Mouse (Mus musculus): ENCODE measurements around the gene Mapkap1.

The Mapkap1 gene

DNA sequence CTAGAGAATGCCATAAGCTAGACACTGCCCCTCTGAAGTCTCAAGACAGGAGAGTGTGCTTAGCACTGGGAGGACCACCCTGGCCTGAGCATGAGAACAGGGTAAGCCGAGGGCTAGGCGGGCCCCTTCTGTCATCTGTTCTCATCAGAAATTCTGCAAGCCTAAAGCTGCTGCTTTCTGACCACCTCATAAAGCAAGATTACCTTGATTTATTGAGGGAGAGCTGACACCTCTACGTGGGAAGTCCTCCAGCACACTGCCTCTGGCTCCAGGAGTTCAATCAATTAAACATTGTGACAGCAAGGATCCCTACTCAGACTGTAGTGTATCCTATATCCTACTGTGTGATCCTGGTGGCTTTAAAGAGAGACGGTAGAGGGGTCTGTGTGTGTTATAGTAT, 166.5 kb downstream of the Mapkap1 start:
- no peak for DNase-seq (ENCODE audit: low spot score in 2 of 2)

- no peak for DNase-seq (ENCODE audit: low spot score in 2 of 2)
These were observed 182.0 kb downstream of the Mapkap1 start for GRCm38 (mm10) chr2:34588546-34588945.

GRCm38 (mm10) chr2:34591721-34592360, 185.3 kb downstream of the Mapkap1 start:
- DNase-seq (ENCODE audit: low spot score in 2 of 2): no peak

GRCm38 (mm10) chr2:34592361-34592960, 185.9 kb downstream of the Mapkap1 start:
- no peak for DNase-seq (ENCODE audit: low spot score in 2 of 2)

- DNase-seq (ENCODE audit: low spot score in 2 of 2): no peak
These were observed 187.4 kb downstream of the Mapkap1 start for GRCm38 (mm10) chr2:34594001-34594400.

GRCm38 (mm10) chr2:34599606-34600255, 193.2 kb downstream of the Mapkap1 start:
- DNase-seq (ENCODE audit: low spot score in 2 of 2): no peak

DNA sequence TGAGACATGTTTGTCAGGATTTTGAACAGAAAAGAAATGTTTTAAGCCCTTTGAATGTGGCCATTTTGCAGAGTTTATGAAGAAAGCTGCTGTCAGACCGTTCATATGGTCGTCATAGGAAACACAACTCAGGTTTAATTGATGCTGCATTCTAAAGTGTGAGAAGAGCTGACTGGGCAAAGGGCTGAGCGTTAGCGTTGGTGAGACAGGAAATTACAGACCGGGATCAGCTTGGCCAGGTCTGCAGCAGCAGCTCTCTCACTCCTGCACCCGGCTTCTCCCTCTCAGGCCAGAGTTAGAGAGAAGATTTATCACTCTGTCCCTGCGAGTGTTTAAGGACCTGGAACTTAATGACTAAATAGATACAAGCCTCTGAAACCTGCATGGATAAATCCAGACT, 194.2 kb downstream of the Mapkap1 start:
- no peak for DNase-seq (ENCODE audit: low spot score in 2 of 2)

GRCm38 (mm10) chr2:34602111-34602541, 195.6 kb downstream of the Mapkap1 start:
- no peak for DNase-seq (ENCODE audit: low spot score in 2 of 2)

DNA sequence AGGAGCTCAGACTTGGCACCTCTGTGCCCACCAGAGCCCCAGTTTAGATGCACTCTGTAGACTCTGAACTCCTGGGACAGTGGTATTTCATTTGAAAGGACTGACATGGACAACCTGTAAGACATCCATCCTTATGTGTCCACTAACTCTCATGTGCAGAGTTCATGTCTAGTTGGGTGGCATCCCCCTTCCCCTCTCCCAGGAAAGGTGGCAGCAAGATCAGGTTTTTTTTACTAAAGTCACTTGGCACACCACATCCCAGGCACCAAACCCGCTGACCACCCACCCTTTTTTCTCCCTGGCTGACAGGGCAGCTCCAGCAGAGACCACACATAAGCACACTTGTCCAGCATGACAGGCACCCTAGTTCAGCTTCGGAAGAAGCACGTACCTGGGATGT, 196.3 kb downstream of the Mapkap1 start:
- DNase-seq (ENCODE audit: low spot score in 2 of 2): no peak

GRCm38 (mm10) chr2:34603653-34604214, 197.2 kb downstream of the Mapkap1 start:
- no peak for DNase-seq (ENCODE audit: low spot score in 2 of 2)

DNA sequence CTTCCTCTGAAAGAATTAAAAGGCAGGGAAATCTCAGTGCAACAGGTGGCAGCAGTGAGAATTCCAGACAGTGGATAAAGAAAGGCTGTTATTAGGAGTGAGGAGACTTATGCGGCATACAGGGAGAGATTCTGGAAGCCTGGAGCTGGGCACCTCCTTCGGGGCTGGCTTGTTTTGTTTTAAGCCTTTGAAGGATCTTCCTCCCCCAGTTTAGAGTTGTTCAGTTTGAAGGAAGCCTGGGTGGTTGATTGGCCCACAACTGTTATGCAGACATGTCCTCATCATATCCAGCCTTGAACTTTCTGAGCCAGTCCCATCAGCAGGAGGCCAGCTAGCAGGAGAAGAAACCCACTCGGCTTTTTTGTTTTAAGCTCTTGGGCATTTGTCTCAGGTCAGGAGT, 198.5 kb downstream of the Mapkap1 start:
- DNase-seq (ENCODE audit: low spot score in 2 of 2): no peak

DNA sequence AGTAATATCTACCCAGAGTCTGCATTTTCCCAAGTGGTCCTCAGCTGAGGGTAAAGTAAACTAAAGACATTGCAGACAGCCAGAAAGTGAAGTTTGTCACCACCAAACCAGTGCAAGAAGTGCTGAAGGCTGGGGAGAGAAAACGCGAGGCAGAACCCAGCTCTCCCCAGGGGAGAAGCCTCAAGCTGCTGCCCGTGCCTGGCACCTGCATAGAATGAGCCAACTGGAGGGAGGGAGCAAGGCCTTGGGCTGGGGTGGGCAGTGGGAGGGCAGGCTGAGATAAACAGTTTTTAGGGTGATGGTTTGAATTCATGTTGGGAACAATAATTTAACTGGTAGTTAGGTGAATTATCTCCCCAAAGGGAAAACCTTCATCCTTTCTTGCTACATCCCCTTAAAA, 202.3 kb downstream of the Mapkap1 start:
- DNase-seq (ENCODE audit: low spot score in 2 of 2): no peak

DNA sequence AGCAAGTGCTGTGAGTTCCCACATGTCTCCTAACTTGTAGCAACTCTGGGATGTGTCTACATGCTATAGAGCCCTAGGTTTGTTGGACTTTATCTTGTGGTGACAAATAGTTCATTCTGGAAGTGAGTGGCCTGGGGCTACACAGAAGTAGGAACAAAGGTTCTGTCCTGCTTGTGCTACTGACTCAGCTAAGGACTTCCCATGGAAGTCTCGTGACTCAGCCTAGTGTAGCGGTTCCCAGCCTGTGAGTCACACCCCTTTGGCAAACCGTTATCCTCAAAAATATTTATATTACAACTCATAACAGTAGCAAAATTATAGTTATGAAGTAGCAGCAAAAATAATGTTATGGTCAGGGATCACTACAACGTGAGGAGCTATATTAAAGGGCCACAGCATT, 202.9 kb downstream of the Mapkap1 start:
- no peak for DNase-seq (ENCODE audit: low spot score in 2 of 2)

GRCm38 (mm10) chr2:34620778-34621415, 214.3 kb downstream of the Mapkap1 start:
- DNase-seq (ENCODE audit: low spot score in 2 of 2): no peak

- DNase-seq (ENCODE audit: low spot score in 2 of 2): no peak
These were observed 214.9 kb downstream of the Mapkap1 start for GRCm38 (mm10) chr2:34621485-34621884.

DNA sequence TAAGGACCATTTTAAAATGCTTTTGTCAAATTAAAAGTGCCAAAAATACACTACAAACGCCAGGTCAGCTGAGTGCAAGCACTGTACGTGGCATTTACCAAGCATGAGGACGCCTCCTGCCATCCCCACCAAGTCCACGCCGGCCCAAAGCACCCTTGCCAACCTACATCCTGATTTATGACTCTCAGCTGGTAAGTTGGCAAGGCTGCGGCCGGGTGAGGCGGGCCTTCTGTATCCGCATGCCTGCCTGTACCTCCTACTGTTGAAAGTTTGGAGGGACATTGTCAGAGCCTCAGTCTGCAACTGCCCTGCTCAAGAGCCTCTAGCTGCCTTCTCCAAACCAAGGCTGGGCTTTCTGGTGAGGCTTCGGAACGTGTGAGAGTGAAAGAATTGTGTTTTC, 215.9 kb downstream of the Mapkap1 start:
- no peak for DNase-seq (ENCODE audit: low spot score in 2 of 2)

- DNase-seq (ENCODE audit: low spot score in 2 of 2): no peak
These were observed 216.6 kb downstream of the Mapkap1 start for GRCm38 (mm10) chr2:34623181-34623580.

GRCm38 (mm10) chr2:34624076-34624475, 217.5 kb downstream of the Mapkap1 start:
- no peak for DNase-seq (ENCODE audit: low spot score in 2 of 2)

DNA sequence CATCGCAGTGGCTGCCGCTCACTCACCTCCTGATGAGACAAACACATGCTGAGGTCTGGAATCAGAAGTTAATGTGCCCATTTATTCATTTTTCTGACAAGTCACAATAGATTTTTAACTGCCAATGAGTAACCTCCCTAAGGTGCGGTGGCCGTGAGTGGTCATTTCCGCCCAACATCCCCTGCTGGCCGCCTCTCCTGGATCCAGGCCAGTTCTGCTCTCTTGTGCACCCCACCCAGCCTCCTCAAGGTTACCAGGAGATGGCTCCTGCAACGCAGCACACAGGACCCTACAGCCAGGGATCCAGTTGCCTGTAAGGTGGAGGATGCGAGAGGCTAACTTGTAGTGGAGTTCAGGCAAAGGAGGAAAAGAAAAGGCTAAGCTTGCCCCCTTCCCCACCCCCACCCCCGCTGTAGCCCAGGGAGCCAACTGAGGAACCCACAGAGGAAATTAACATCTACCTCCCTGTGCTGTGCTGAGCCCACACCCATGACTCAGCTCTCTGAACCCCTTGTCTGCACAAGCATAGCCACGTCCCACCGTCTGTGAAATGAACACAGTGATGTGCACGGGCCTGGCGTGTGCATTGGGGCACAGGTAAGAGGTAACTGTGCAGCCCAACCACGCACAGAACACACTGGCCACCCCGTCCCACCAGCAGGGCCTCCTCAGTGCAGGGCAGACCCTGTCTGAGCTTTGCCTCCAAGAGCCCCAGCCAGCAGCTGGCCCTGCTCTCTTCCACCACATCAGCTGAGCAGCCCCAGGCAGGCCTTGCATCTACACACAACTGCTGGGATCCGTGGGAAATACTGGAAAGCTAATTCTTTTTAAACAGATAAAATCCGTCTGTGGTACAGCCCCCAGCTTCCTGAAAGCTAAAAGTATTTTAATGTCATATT, 221.0 kb downstream of the Mapkap1 start:
- DNase-seq (ENCODE audit: low spot score in 2 of 2): no peak

DNA sequence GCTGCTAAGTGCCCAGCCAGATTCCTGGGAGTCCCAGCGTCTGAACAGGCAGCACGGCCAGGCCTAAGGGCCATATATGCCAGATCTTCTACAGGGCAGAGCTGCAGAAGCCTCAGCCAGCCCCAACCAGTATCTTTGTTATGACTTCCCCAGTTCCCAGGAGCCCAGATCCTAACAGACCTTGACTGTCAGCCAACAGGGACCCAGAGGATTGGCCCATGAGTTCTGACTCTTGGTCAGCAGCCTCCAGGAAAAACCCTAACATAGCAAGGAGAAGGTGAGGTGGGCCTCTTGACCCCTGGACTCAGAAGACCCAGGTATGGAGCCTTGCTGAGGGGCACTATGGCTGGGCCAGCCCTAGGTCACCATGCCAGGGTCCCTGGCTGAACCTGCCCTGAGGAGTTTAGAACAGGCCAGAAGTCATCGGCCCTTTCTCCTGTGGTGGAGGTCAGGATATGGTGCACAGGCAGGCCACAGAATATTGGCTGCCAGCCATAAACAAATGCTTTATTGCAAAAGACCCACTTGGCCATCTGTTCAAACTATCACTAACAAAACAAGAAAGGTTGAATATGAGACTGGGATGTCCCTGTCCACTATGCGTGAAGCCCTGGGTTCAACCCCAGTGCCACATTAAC, 222.5 kb downstream of the Mapkap1 start:
- DNase-seq (ENCODE audit: low spot score in 2 of 2): no peak

DNA sequence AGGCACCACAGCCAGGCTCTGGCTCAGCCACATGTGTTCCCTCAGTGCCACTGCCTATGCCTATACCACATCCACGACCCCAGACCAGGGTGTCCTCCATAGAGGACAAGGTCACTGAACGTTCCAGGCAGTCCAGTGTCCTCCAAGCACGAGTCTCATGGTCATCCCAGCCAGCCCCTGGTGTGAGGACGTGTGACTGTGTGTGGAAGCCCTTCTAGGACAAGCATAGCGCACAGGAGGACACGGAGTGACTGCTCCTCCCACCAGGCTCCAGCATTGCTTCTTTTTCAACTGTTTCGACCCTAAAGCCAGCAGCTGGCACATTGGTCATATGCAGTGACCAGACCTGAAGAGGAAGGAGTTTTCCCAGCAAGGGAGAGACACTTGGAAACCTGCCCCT, 223.2 kb downstream of the Mapkap1 start:
- no peak for DNase-seq (ENCODE audit: low spot score in 2 of 2)
